7 mouse cellular contexts compared by ENCODE assay signal in the genomic region with DNA sequence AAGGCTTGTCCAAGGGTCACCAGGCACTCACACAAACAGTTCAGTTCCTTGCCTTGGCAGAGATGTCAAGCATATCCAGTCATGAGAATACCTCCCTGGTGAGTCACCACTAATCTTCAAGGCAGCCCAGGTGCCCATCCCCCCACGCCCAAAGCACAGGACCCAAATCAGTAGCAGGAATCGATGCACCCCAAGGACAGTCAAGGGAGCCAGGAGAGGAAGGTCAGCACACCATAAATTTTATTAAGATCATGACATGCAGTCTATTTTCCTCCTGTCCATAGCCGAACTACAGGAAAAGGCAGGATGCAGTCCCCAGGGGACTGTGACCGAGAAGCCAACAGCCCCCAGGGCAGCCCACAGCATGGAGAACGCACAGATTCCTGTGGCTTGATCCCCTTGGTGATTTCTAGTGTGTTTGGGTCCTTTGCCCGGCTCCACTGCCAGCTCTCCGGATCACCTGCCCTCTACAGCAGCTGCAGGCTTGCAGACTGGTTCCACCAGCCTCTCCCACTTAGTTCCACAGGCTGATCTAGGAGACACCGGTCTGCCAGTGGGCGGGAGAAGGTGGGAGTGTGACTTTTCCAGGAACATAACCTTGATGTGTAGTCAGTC. TPM values are rescaled to one million over a fixed set of nuclear protein-coding genes. Genes with fewer than 3 reads are reported as not detected.
DNase-seq lines count a peak whose midpoint lies in the region; ATAC-seq and TF ChIP-seq lines count a peak whose summit lies in the region.

No protein-coding gene starts in this region.

- H3K4me1 ChIP-seq in hindbrain, embryonic 14.5 days (replicated peaks; ENCODE audit: control insufficient read depth, insufficient read depth, low read length), result peaks cover 13% of the 10 kb centered on the region
- H3K4me1 ChIP-seq in lung, adult 2 months (ENCODE audit: control insufficient read depth, insufficient read depth, low read length), result peaks cover 14% of the 10 kb centered on the region

- H3K9me3 ChIP-seq in hindbrain, embryonic 14.5 days (ENCODE audit: control insufficient read depth, low read length), result no peaks in the 10 kb centered on the region

- no peak; the same call in 1 of the 2 replicates for ATAC-seq in hindbrain, embryonic 14.5 days (ENCODE audit: low FRiP score)
- ATAC-seq in erythroblast, adult 5-6 weeks (replicated peaks; ENCODE audit: low FRiP score, poor library complexity, severe bottlenecking), result no peak

- no peaks in the 10 kb centered on the region for H3K27me3 ChIP-seq in C2C12 (ENCODE audit: control insufficient read depth, insufficient read depth, insufficient read length)
- no peaks in the 10 kb centered on the region for H3K27me3 ChIP-seq in hindbrain, embryonic 14.5 days (ENCODE audit: control insufficient read depth, insufficient read depth, low read length)

- H3K79me3 ChIP-seq in C2C12 (ENCODE audit: low read depth), result no peaks in the 10 kb centered on the region

- H3K27ac ChIP-seq in hindbrain, embryonic 14.5 days, result peak overlapping the region; percentile 55

- TF ChIP-seq CTCF in C2C12 (IDR thresholded peaks at IDR 0.05; ENCODE audit: control insufficient read depth, insufficient read depth, insufficient read length), result no peak
- TF ChIP-seq CTCF in lung, adult 2 months (IDR thresholded peaks at IDR 0.05; ENCODE audit: insufficient read depth, low read length), result no peak

- no peak overlapping the region for H3K4me2 ChIP-seq in hindbrain, embryonic 14.5 days (replicated peaks)

- TF ChIP-seq POLR2A in lung, adult 2 months (IDR thresholded peaks at IDR 0.05; ENCODE audit: borderline replicate concordance, extremely low read depth, low read depth, low read length), result no peak

- H3ac ChIP-seq in C2C12 (ENCODE audit: control insufficient read depth, insufficient read length, low read depth), result no peak overlapping the region

- peak; percentile 94 for DNase-seq in 3T3-L1 (ENCODE audit: low read depth, low spot score)
- DNase-seq in embryo, embryonic 9.5 days (ENCODE audit: extremely low spot score), result peak; percentile 11
- no peak for DNase-seq in hindbrain, embryonic 14.5 days (ENCODE audit: low spot score)
- DNase-seq in lung, adult 2 months, result peak; percentile 61
- DNase-seq in testis, postnatal 14 days (ENCODE audit: low spot score), result peak; percentile 67

- H3K36me3 ChIP-seq in C2C12 (ENCODE audit: control insufficient read depth, insufficient read depth), result no peaks in the 10 kb centered on the region
- no peaks in the 10 kb centered on the region for H3K36me3 ChIP-seq in hindbrain, embryonic 14.5 days (replicated peaks; ENCODE audit: control insufficient read depth, insufficient read depth)

- H3K9ac ChIP-seq in hindbrain, embryonic 14.5 days, result no peak overlapping the region

- 51% methylated on average over 9 of the region's 9 CpGs for WGBS in hindbrain, embryonic 14.5 days
- 37% methylated on average over 9 of the region's 9 CpGs for WGBS in lung, adult 2 months

- H3K4me3 ChIP-seq in C2C12 (ENCODE audit: insufficient read depth, poor library complexity, severe bottlenecking), result no peak overlapping the region
- H3K4me3 ChIP-seq in hindbrain, embryonic 14.5 days (replicated peaks; ENCODE audit: low read length), result no peak overlapping the region
- H3K4me3 ChIP-seq in lung, adult 2 months (replicated peaks; ENCODE audit: extremely low read depth, low read depth, low read length), result no peak overlapping the region

- H3K79me2 ChIP-seq in C2C12 (ENCODE audit: control insufficient read depth, insufficient read depth), result no peaks in the 10 kb centered on the region

TF ChIP-seq in C2C12, 6 proteins besides CTCF, POLR2A, EP300 and RAD21:
- TF ChIP-seq MAX (IDR thresholded peaks at IDR 0.05) (no peak), FOSL1 (IDR thresholded peaks at IDR 0.05; ENCODE audit: insufficient read depth, low read length, poor library complexity, severe bottlenecking) (peak; percentile 47), USF1 (IDR thresholded peaks at IDR 0.05; ENCODE audit: low read depth) (no peak), MYOD1 (IDR thresholded peaks at IDR 0.05; ENCODE audit: control insufficient read depth, insufficient read length, low read depth) (peak; percentile 73), CEBPB (IDR thresholded peaks at IDR 0.05; ENCODE audit: low read depth) (no peak), MYOG (IDR thresholded peaks at IDR 0.05; ENCODE audit: control insufficient read depth, extremely low read depth, insufficient read length) (no peak)

RNA-seq across cellular contexts. Expression of a gene that starts 14.2 kb away (rescaled TPM):
- polyA plus RNA-seq in C2C12 (2012; fragmentation: generic; extraction: Trizol), result 0.02 TPM
- 17.9 and 21.4 TPM in 2 replicates for polyA plus RNA-seq in hindbrain, embryonic 14.5 days (2014; fragmentation: Nextera tagmentation; extraction: Ambion mirVana)
- polyA plus RNA-seq in lung, adult 2 months (2012; rRNA removed), result 55.1 and 77.9 TPM in 2 replicates
- total RNA-seq in erythroblast, adult 5-6 weeks (2015; ENCODE audit: low replicate concordance), result 20.2 and 21.5 TPM in 2 replicates
- total RNA-seq in erythroblast, adult 5-6 weeks (2017; ENCODE audit: low replicate concordance), result 17.6 and 22.2 TPM in 2 replicates

Comparison
In these comparisons a context has a peak if more than half of its experiments do, and no peak if none do; other contexts are left out.
1. RNA of a gene that starts 14.2 kb away (polyA plus RNA-seq): 55.1 to 77.9 TPM in lung, adult 2 months and 17.9 to 21.4 TPM in hindbrain, embryonic 14.5 days; 0.02 TPM in C2C12 (single experiment); every median in the first group is over 10 times any median in the second.